Mouse (Mus musculus): Measurements from ENCODE around the gene Ypel2.
A peak's percentile ranks its signal among the peaks of the same experiment; 100 is the strongest.

Gene Ypel2

GRCm38 (mm10) chr11:86929531-86929930 lies 64.0 kb downstream of the Ypel2 start:
- no peak for DNase-seq

- no peak for DNase-seq
Observed at GRCm38 (mm10) chr11:86925085-86925638, 68.3 kb downstream of the Ypel2 start.

- no peak for DNase-seq
Observed at GRCm38 (mm10) chr11:86924629-86925028, 68.9 kb downstream of the Ypel2 start.

GRCm38 (mm10) chr11:86923654-86924053 lies 69.9 kb downstream of the Ypel2 start:
- no peak for DNase-seq

GRCm38 (mm10) chr11:86922029-86922428 lies 71.5 kb downstream of the Ypel2 start:
- DNase-seq, result no peak

- DNase-seq, result no peak
Observed at GRCm38 (mm10) chr11:86921335-86921734, 72.2 kb downstream of the Ypel2 start.

GRCm38 (mm10) chr11:86920111-86921080 lies 73.1 kb downstream of the Ypel2 start:
- peak in 1 of 2 experiments; percentile 14 for DNase-seq

- no peak for DNase-seq
Observed at GRCm38 (mm10) chr11:86919468-86919867, 74.0 kb downstream of the Ypel2 start.

GRCm38 (mm10) chr11:86917536-86917935 lies 76.0 kb downstream of the Ypel2 start:
- DNase-seq, result no peak

GRCm38 (mm10) chr11:86916596-86917249 lies 76.8 kb downstream of the Ypel2 start:
- DNase-seq, result no peak

- DNase-seq, result no peak
Observed at GRCm38 (mm10) chr11:86914329-86914728, 79.2 kb downstream of the Ypel2 start.

- DNase-seq, result no peak
Observed at GRCm38 (mm10) chr11:86910244-86910643, 83.3 kb downstream of the Ypel2 start.

GRCm38 (mm10) chr11:86909028-86909427 lies 84.5 kb downstream of the Ypel2 start:
- DNase-seq, result peak in 1 of 2 experiments; percentile 28

GRCm38 (mm10) chr11:86907889-86908590 lies 85.5 kb downstream of the Ypel2 start:
- no peak for DNase-seq

GRCm38 (mm10) chr11:86906767-86907662 lies 86.5 kb downstream of the Ypel2 start:
- DNase-seq, result no peak

GRCm38 (mm10) chr11:86906257-86906656 lies 87.2 kb downstream of the Ypel2 start:
- no peak for DNase-seq

- DNase-seq, result no peak
Observed at GRCm38 (mm10) chr11:86905261-86905660, 88.2 kb downstream of the Ypel2 start.

GRCm38 (mm10) chr11:86904706-86905105 lies 88.8 kb downstream of the Ypel2 start:
- no peak for DNase-seq

GRCm38 (mm10) chr11:86898367-86898766 lies 95.1 kb downstream of the Ypel2 start:
- DNase-seq, result peak; percentile 36 to 54

GRCm38 (mm10) chr11:86895567-86895966 lies 97.9 kb downstream of the Ypel2 start:
- no peak for DNase-seq

- no peak for DNase-seq
Observed at GRCm38 (mm10) chr11:86895156-86895555, 98.4 kb downstream of the Ypel2 start.

- DNase-seq, result peak; percentile 90 to 92
Observed at GRCm38 (mm10) chr11:86894171-86894577, 99.3 kb downstream of the Ypel2 start.

Measured in kidney, postnatal 4 days (tissue).